Mouse (Mus musculus): ENCODE data around the gene Mrpl49. TPM values are rescaled to one million over a fixed set of nuclear protein-coding genes. Genes with fewer than 3 reads are reported as not detected.
A peak's percentile ranks its signal among the peaks of the same experiment; 100 is the strongest.

Mrpl49 gene
- total RNA-seq, 1 experiment = 62.7 TPM

DNA sequence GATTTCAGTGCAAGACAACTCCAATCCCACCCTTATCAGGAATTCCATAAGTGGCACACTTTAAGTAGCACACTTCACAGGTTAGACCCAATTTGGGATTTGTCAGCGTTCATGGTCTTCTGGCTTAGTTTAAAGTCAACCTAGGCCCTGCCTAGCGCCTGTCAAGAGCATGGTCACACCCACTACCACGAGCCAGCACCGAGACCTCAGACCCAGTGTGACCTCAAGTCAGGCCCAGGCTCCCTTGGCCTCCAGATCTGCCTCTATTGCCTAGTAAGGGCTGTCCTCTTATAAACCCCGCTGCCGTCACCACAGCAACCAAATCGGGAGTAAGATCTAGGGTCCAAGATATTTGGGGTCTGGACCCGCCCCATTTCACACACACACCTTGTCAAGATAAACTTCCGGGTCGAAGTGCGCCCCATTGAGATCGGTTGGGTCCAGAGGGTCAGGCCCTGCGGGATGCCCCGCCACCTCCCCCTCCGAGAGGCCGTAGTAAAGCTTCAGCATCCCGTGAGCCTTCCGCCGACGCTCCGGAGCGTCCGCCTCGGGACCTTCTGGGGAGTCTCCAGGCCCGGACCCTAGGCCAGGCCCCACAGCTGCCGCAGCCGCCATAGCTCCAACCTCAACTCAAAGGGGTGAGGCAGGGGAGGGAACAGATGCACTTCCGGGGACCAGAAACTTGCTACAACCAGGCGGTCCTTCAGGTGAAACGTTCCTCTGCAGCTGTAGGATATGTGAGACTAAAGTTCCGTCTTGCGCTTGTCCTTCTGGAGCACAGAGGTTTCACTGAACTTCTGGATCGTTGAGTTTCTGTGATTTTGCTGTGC, 19.2 kb upstream of the Mrpl49 start, which contains the start of gene Vps51:
TSS of gene Vps51 (minus strand) at position 668 of the 830 bp plus-strand sequence.
- peak; percentile 91 for DNase-seq (ENCODE audit: low read depth, low spot score)
- Histone ChIP-seq H3K4me1 (ENCODE audit: control insufficient read depth in 2 of 2, insufficient read depth in 2 of 2, low read length in 2 of 2, poor library complexity in 1 of 2) (peaks cover 1 to 2% of the 10 kb centered on the region in 2 experiments; a peak in 1 of 4 replicates), H3K36me3 (ENCODE audit: control insufficient read depth, insufficient read depth, low read length, poor library complexity, severe bottlenecking) (peaks cover 11% of the 10 kb centered on the region; the same call in 1 of the 2 replicates), H3K9ac (ENCODE audit: insufficient read depth, low read depth, low read length, poor library complexity, severe bottlenecking) (peak within 1 kb of the TSS; percentile 98), H3K4me3 (ENCODE audit: insufficient read depth in 1 of 2, low read depth in 1 of 2, low read length in 2 of 2, poor library complexity in 1 of 2, severe bottlenecking in 1 of 2) (peak within 1 kb of the TSS; percentile 95 to 99), H3K9me3 (ENCODE audit: control insufficient read depth, insufficient read depth, low read depth, low read length) (no peaks in the 10 kb centered on the region), H3K27ac (ENCODE audit: insufficient read depth, low read depth, low read length, poor library complexity, severe bottlenecking) (peak within 1 kb of the TSS; percentile 93)
- in situ Hi-C loops (cut with MboI; ENCODE audit: low sequenced_read_pairs in 2 of 2, unreplicated experiment in 2 of 2) = no loop called here
- no peak for TF ChIP-seq MAFK (IDR thresholded peaks at IDR 0.05; ENCODE audit: insufficient read depth, low read depth, low read length)
- TF ChIP-seq HCFC1 (IDR thresholded peaks at IDR 0.05; ENCODE audit: borderline replicate concordance, insufficient read depth, low read length) = peak; percentile 89
- TF ChIP-seq ZC3H11A (IDR thresholded peaks at IDR 0.05; ENCODE audit: borderline replicate concordance, low read depth, low read length) = no peak
- peak; percentile 87 for TF ChIP-seq CHD2 (IDR thresholded peaks at IDR 0.05; ENCODE audit: low read depth, low read length)
- TF ChIP-seq ZNF384 (IDR thresholded peaks at IDR 0.05; ENCODE audit: low read depth, low read length) = peak; percentile 53; the same call in 1 of the 2 replicates

DNA sequence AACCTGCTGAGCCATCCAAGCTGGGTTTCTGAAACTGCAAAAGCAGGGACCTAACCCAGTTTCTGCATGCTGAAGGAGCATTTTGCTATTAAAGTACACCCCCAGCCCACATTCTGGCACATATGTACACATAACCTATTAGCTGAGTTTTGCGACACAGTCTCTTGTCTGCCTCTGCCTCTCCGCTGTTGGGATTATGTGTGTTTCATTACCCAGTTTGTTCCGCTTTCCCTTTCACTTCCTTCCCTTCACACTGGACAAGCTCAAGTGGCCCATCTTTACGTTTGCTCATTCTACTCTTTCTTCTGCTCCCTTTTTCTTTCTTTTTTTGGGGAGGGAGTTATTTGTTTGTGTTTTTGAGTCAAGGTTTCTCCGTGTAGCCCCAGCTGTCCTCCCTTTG, 16.3 kb upstream of the Mrpl49 start:
- H3K4me3 ChIP-seq (ENCODE audit: insufficient read depth in 1 of 2, low read depth in 1 of 2, low read length in 2 of 2, poor library complexity in 1 of 2, severe bottlenecking in 1 of 2) = no peak overlapping the region
- in situ Hi-C loops (cut with MboI; ENCODE audit: low sequenced_read_pairs in 2 of 2, unreplicated experiment in 2 of 2) = no loop called here
- peaks cover 1 to 6% of the 10 kb centered on the region in 2 experiments; a peak in 1 of 4 replicates for H3K4me1 ChIP-seq (ENCODE audit: control insufficient read depth in 2 of 2, insufficient read depth in 2 of 2, low read length in 2 of 2, poor library complexity in 1 of 2)
- no peak for DNase-seq (ENCODE audit: low read depth, low spot score)
- no peak overlapping the region for H3K9ac ChIP-seq (ENCODE audit: insufficient read depth, low read depth, low read length, poor library complexity, severe bottlenecking)
- no peak overlapping the region for H3K27ac ChIP-seq (ENCODE audit: insufficient read depth, low read depth, low read length, poor library complexity, severe bottlenecking)
- TF ChIP-seq MAFK (IDR thresholded peaks at IDR 0.05; ENCODE audit: insufficient read depth, low read depth, low read length) (no peak), ZNF384 (IDR thresholded peaks at IDR 0.05; ENCODE audit: low read depth, low read length) (no peak), HCFC1 (IDR thresholded peaks at IDR 0.05; ENCODE audit: borderline replicate concordance, insufficient read depth, low read length) (no peak), CHD2 (IDR thresholded peaks at IDR 0.05; ENCODE audit: low read depth, low read length) (no peak), ZC3H11A (IDR thresholded peaks at IDR 0.05; ENCODE audit: borderline replicate concordance, low read depth, low read length) (no peak)
- H3K36me3 ChIP-seq (ENCODE audit: control insufficient read depth, insufficient read depth, low read length, poor library complexity, severe bottlenecking) = peaks cover 3% of the 10 kb centered on the region; the same call in 1 of the 2 replicates
- H3K9me3 ChIP-seq (ENCODE audit: control insufficient read depth, insufficient read depth, low read depth, low read length) = no peaks in the 10 kb centered on the region

DNA sequence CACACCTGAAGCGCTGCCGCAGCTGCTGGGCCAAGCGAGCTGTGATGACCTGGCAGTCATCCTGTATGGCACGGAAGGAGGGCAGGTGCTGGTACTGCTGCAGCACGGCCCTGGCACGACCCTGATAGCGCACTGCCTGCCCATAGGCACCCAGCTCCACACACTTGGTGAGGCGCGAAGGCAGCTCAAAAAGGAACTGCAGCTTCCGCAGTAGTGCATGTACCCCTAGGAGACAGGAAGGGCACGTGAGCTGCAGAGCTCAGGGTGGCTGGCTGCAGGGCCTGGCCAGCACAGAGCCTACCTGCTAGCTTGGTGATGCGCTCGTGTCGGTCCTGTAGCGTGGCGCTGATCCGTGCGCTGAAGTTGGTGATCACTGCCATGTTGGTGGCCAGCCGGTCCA, 13.7 kb upstream of the Mrpl49 start:
- in situ Hi-C loops (cut with MboI; ENCODE audit: low sequenced_read_pairs in 2 of 2, unreplicated experiment in 2 of 2) = no loop called here
- Histone ChIP-seq H3K4me1 (ENCODE audit: control insufficient read depth in 2 of 2, insufficient read depth in 2 of 2, low read length in 2 of 2, poor library complexity in 1 of 2) (peaks cover 0 to 12% of the 10 kb centered on the region in 2 experiments; a peak in 1 of 4 replicates), H3K4me3 (ENCODE audit: insufficient read depth in 1 of 2, low read depth in 1 of 2, low read length in 2 of 2, poor library complexity in 1 of 2, severe bottlenecking in 1 of 2) (peak overlapping the region; percentile 41 to 65), H3K27ac (ENCODE audit: insufficient read depth, low read depth, low read length, poor library complexity, severe bottlenecking) (no peak overlapping the region), H3K9ac (ENCODE audit: insufficient read depth, low read depth, low read length, poor library complexity, severe bottlenecking) (peak overlapping the region; percentile 33), H3K36me3 (ENCODE audit: control insufficient read depth, insufficient read depth, low read length, poor library complexity, severe bottlenecking) (peaks cover 3% of the 10 kb centered on the region; the same call in 1 of the 2 replicates), H3K9me3 (ENCODE audit: control insufficient read depth, insufficient read depth, low read depth, low read length) (no peaks in the 10 kb centered on the region)
- DNase-seq (ENCODE audit: low read depth, low spot score) = no peak
- TF ChIP-seq MAFK (IDR thresholded peaks at IDR 0.05; ENCODE audit: insufficient read depth, low read depth, low read length) (no peak), CHD2 (IDR thresholded peaks at IDR 0.05; ENCODE audit: low read depth, low read length) (no peak)

DNA sequence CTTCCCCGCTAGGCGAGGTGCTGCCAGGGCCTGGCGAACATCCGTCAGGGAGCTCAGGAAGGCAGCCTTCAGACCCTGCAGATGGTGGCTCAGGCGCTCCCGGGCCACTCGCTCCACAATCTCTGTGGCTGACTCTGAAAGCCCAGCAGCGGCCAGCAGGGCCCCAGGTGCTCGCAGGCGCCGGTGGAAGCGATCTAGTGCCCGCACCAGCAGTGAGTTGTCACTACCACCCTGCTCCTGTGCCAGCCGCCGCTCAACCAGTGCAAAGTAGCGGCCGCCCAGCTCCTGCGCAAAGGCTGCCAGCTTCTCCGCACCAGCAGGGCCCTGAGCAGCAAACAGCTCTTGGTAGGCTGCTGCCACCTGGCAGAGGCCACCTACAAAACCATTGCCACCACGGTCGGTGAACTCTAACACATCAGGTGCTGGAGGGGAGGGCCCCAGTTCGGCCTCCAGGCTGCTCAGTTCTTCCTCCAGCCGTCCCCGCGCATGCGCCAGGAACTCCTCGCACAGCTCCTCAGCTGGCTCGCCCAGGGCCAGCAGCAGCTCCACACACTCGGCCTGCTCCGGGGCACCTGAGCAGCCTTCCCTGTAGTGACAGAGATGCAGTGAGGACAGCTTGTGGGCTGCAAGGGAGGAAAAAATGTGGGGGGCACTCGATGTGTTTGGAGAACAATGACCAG, 13.1 kb upstream of the Mrpl49 start:
- H3K4me1 ChIP-seq (ENCODE audit: control insufficient read depth in 2 of 2, insufficient read depth in 2 of 2, low read length in 2 of 2, poor library complexity in 1 of 2) = peaks cover 0 to 11% of the 10 kb centered on the region in 2 experiments; a peak in 1 of 4 replicates
- no peaks in the 10 kb centered on the region for H3K9me3 ChIP-seq (ENCODE audit: control insufficient read depth, insufficient read depth, low read depth, low read length)
- DNase-seq (ENCODE audit: low read depth, low spot score) = no peak
- H3K27ac ChIP-seq (ENCODE audit: insufficient read depth, low read depth, low read length, poor library complexity, severe bottlenecking) = no peak overlapping the region
- in situ Hi-C loops (cut with MboI; ENCODE audit: low sequenced_read_pairs in 2 of 2, unreplicated experiment in 2 of 2) = no loop called here
- peaks cover 3% of the 10 kb centered on the region; the same call in 1 of the 2 replicates for H3K36me3 ChIP-seq (ENCODE audit: control insufficient read depth, insufficient read depth, low read length, poor library complexity, severe bottlenecking)
- H3K4me3 ChIP-seq (ENCODE audit: insufficient read depth in 1 of 2, low read depth in 1 of 2, low read length in 2 of 2, poor library complexity in 1 of 2, severe bottlenecking in 1 of 2) = peak overlapping the region; percentile 44 to 65
- H3K9ac ChIP-seq (ENCODE audit: insufficient read depth, low read depth, low read length, poor library complexity, severe bottlenecking) = peak overlapping the region; percentile 33
- no peak for TF ChIP-seq MAFK (IDR thresholded peaks at IDR 0.05; ENCODE audit: insufficient read depth, low read depth, low read length)
- TF ChIP-seq ZC3H11A (IDR thresholded peaks at IDR 0.05; ENCODE audit: borderline replicate concordance, low read depth, low read length) = no peak
- TF ChIP-seq HCFC1 (IDR thresholded peaks at IDR 0.05; ENCODE audit: borderline replicate concordance, insufficient read depth, low read length) = no peak
- TF ChIP-seq CHD2 (IDR thresholded peaks at IDR 0.05; ENCODE audit: low read depth, low read length) = no peak
- TF ChIP-seq ZNF384 (IDR thresholded peaks at IDR 0.05; ENCODE audit: low read depth, low read length) = no peak
